Mouse (Mus musculus) gastrocnemius, postnatal 25 days (tissue): Measurements from ENCODE around the gene Mrpl39. TPM values are rescaled to one million over a fixed set of nuclear protein-coding genes. Genes with fewer than 3 reads are reported as not detected.
A peak's percentile ranks its signal among the peaks of the same experiment; 100 is the strongest.

Experiments
- DNase-seq: peaks from one replicate; pipeline ENCODE4 v3.0.0; 2022
- total RNA-seq, 2 experiments: library from RNA; stranded (reverse); gene quantifications; 1 replicate in 1 of 2; 2 replicates in 1 of 2; pipeline ENCODE4 v1.2.3; 2021

Mrpl39 gene
- total RNA-seq, 2 experiments from 2014 or later = 17.3 to 18.7 TPM

- no peak for DNase-seq
Measured at GRCm38 (mm10) chr16:84744703-84745490, 9.4 kb upstream of the Mrpl39 start.

GRCm38 (mm10) chr16:84737358-84737757 lies 1.8 kb upstream of the Mrpl39 start:
- no peak for DNase-seq

GRCm38 (mm10) chr16:84734806-84735165 lies 756 bp downstream of the Mrpl39 start:
- no peak for DNase-seq

- no peak for DNase-seq
Measured at GRCm38 (mm10) chr16:84720670-84721069, 14.9 kb downstream of the Mrpl39 start.

GRCm38 (mm10) chr16:84718250-84718649 lies 17.3 kb downstream of the Mrpl39 start:
- DNase-seq = no peak

GRCm38 (mm10) chr16:84717618-84718248 lies 17.8 kb downstream of the Mrpl39 start:
- no peak for DNase-seq

GRCm38 (mm10) chr16:84716724-84717617 lies 18.6 kb downstream of the Mrpl39 start:
- DNase-seq = no peak

GRCm38 (mm10) chr16:84716197-84716596 lies 19.3 kb downstream of the Mrpl39 start:
- DNase-seq = no peak

- DNase-seq = no peak
Measured at GRCm38 (mm10) chr16:84714978-84715377, 20.6 kb downstream of the Mrpl39 start.

GRCm38 (mm10) chr16:84713926-84714325 lies 21.6 kb downstream of the Mrpl39 start:
- no peak for DNase-seq

- DNase-seq = no peak
Measured at GRCm38 (mm10) chr16:84713156-84713555, 22.4 kb downstream of the Mrpl39 start.

- DNase-seq = no peak
Measured at GRCm38 (mm10) chr16:84708649-84709048, 26.9 kb downstream of the Mrpl39 start.

- DNase-seq = no peak
Measured at GRCm38 (mm10) chr16:84707802-84708201, 27.7 kb downstream of the Mrpl39 start.

- DNase-seq = no peak
Measured at GRCm38 (mm10) chr16:84706571-84706970, 29.0 kb downstream of the Mrpl39 start.

- no peak for DNase-seq
Measured at GRCm38 (mm10) chr16:84705507-84705906, 30.0 kb downstream of the Mrpl39 start.

GRCm38 (mm10) chr16:84704661-84705240 lies 30.8 kb downstream of the Mrpl39 start:
- no peak for DNase-seq

- no peak for DNase-seq
Measured at GRCm38 (mm10) chr16:84703769-84704660, 31.5 kb downstream of the Mrpl39 start.

- DNase-seq = peak; percentile 23
Measured at GRCm38 (mm10) chr16:84703129-84703768, 32.3 kb downstream of the Mrpl39 start.

GRCm38 (mm10) chr16:84702230-84703128 lies 33.1 kb downstream of the Mrpl39 start:
- no peak for DNase-seq

GRCm38 (mm10) chr16:84701041-84701440 lies 34.5 kb downstream of the Mrpl39 start:
- DNase-seq = no peak
